Mouse (Mus musculus) megakaryocyte, embryonic 14.5 days (primary cell): ENCODE results near the gene Aco1.

Experiments used
- FLI1 ChIP-seq: IDR thresholded peaks from 2 replicates; pipeline ENCODE4 v1.6.1; 2012; ENCODE audit warnings: low read length, inconsistent platforms, mixed read lengths
- GATA1 ChIP-seq: IDR thresholded peaks from 3 replicates; pipeline ENCODE4 v1.6.1; 2012; ENCODE audit warnings: mixed read lengths, low read length, inconsistent platforms, borderline replicate concordance

GRCm38 (mm10) chr4:40236829-40237228, 93.9 kb downstream of the Aco1 start:
- TF ChIP-seq GATA1 (no peak), FLI1 (no peak)
